Mouse (Mus musculus) liver, embryonic 11.5 days (tissue): ENCODE measurements around the gene Gipc2. TPM values are rescaled to one million over a fixed set of nuclear protein-coding genes. Genes with fewer than 3 reads are reported as not detected.

Experiments
- ATAC-seq: fragments of 200-750 bp; cut with Nextera tagmentation; replicated peaks from 2 replicates; pipeline ENCODE4 v1.8.0; 2017; ENCODE audit warnings: moderate number of reproducible peaks, mild to moderate bottlenecking, moderate TSS enrichment, moderate library complexity; ENCODE audit not compliant: low FRiP score
- DNase-seq: peaks from one replicate; pipeline ENCODE4 v3.0.0-alpha.2; 2017; ENCODE audit warnings: low spot score
- H3K27ac ChIP-seq: fragments of 300-500 bp; sonication (generic); 2 replicates; pipeline ENCODE4 v1.5.1; 2014; ENCODE audit warnings: mild to moderate bottlenecking, low read depth, low read length, control low read depth
- H3K27me3 ChIP-seq: fragments of 300-500 bp; sonication (generic); replicated peaks from 2 replicates; pipeline ENCODE4 v1.6.1; 2014; ENCODE audit warnings: low read length, mixed read lengths; ENCODE audit not compliant: control insufficient read depth, insufficient read depth
- H3K36me3 ChIP-seq: fragments of 300-500 bp; sonication (generic); 2 replicates; pipeline ENCODE4 v1.6.1; 2014; ENCODE audit warnings: mild to moderate bottlenecking, low read length, moderate library complexity, mixed read lengths; ENCODE audit not compliant: control insufficient read depth, insufficient read depth
- H3K4me1 ChIP-seq: fragments of 300-500 bp; sonication (generic); replicated peaks from 2 replicates; pipeline ENCODE4 v1.6.1; 2014; ENCODE audit warnings: low read length, mixed read lengths; ENCODE audit not compliant: control insufficient read depth, insufficient read depth
- H3K4me2 ChIP-seq: fragments of 300-500 bp; sonication (generic); 2 replicates; pipeline ENCODE4 v1.6.1; 2014; ENCODE audit warnings: mild to moderate bottlenecking, control low read depth, moderate library complexity
- H3K4me3 ChIP-seq: fragments of 300-500 bp; sonication (generic); 2 replicates; pipeline ENCODE4 v1.5.1; 2014; ENCODE audit warnings: low read depth, low read length, control low read depth
- H3K9ac ChIP-seq: fragments of 300-500 bp; sonication (generic); 2 replicates; pipeline ENCODE4 v1.6.1; 2014; ENCODE audit warnings: low read depth, low read length, control low read depth
- H3K9me3 ChIP-seq: fragments of 300-500 bp; sonication (generic); 2 replicates; pipeline ENCODE4 v1.6.1; 2016; ENCODE audit warnings: low read length, inconsistent platforms, mixed read lengths; ENCODE audit not compliant: control insufficient read depth
- WGBS: fragments of 180-500 bp; shearing (Covaris S2); extraction: QIAGEN DNeasy Blood & Tissue Kit; methylation state at CpG from one replicate; pipeline ENCODE4 v1.1.7; 2014; 5-methylcytosine and 5-hydroxymethylcytosine counted together
- polyA plus RNA-seq: library from polyadenylated mRNA; unstranded; fragments of >200 nt; fragmentation: Nextera tagmentation; extraction: Ambion mirVana; gene quantifications from 2 replicates; pipeline ENCODE4 v1.2.1, GENCODE M21; 2014

The Gipc2 gene
- polyA plus RNA-seq, 1 experiment from 2014 or later: 12.1 TPM

DNA sequence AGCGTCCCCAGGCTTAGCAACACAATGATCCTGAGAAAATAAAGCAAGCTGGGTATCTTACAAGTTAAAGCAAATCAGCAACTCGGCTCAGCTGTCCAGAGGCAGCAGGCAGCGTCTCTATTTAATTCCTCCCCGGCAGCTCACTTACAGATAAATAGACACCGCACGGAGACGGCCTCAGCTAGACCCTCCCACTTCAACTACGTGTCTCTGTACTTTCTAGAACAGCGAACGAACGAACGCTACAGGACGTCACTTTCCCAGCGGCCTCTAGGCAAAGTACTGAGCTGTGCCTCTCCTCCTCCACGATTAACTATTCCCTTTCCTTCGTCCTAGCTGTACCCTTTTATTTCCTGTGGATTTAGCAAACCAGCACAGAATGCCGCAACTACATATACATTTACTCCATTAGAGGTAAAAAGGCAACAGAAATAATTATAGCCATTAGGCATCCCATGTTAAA, 27.6 kb upstream of the Gipc2 start:
- Histone ChIP-seq H3K4me1 (peaks cover 21% of the 10 kb centered on the region), H3K36me3 (no peaks in the 10 kb centered on the region), H3K4me2 (peak overlapping the region; percentile 73), H3K9ac (peak overlapping the region; percentile 83), H3K27ac (peak overlapping the region; percentile 93), H3K9me3 (no peaks in the 10 kb centered on the region), H3K27me3 (no peaks in the 10 kb centered on the region), H3K4me3 (peak overlapping the region; percentile 70)
- peak; percentile 81 for DNase-seq
- under 1% methylated on average over 17 of the region's 17 CpGs for WGBS
- peak; percentile 96 for ATAC-seq

DNA sequence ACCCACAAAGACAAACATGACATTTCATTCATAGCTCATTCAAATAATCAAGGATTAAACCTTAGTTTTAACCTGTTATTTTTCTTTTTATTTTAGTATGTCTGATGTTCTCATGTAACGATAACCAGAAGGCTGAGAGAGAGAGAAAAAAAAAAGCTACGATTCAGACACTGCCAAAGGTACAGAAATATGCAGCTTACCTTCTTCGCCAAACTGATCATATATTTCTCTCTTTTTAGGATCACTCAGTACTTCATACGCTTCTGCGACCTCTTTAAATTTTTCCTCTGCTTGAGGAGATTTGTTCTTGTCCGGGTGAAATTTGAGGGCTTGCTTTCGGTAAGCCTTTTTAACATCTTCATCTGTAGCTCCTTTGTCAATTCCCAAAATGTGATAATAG, 27.1 kb upstream of the Gipc2 start:
- no peaks in the 10 kb centered on the region for H3K27me3 ChIP-seq
- peak overlapping the region; percentile 73 for H3K4me2 ChIP-seq
- DNase-seq (no peak), ATAC-seq (no peak)
- peak overlapping the region; percentile 83 for H3K9ac ChIP-seq
- H3K27ac ChIP-seq: peak overlapping the region; percentile 93
- 6% methylated on average over 7 of the region's 7 CpGs for WGBS
- H3K4me3 ChIP-seq: peak overlapping the region; percentile 70
- H3K4me1 ChIP-seq: peaks cover 22% of the 10 kb centered on the region
- no peaks in the 10 kb centered on the region for H3K9me3 ChIP-seq
- no peaks in the 10 kb centered on the region for H3K36me3 ChIP-seq

DNA sequence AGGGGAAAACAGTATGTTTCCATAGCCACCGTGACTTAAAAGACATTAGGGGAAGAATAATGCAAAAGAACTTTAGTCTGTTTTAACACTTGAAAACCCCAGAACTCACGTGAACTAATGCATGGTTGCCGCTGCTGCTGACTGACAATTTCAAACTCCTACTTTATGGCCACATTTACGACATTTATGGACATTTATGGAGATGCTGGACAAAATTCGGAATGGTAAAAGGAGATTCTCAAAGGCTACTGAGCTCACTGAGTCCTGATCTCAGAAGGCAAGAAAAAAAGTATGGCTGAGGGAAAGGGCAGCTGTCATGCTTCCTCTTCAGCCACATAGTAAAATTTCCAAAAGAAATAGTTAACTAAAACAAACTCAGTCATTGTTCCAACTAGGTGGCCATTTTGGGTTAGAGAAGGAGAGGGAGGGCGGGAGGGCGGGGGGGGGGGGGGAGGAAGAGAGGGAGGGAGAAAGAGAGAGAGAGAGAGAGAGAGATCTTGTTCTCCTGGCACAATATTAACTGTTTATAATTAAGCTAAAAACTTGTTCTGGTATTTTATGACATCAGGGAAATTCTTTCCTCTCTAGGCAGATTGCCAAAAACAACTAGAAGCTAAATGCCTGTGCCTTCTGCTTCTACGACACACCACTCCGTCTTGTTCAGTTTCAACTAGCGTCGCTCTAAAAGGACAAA, 26.4 kb upstream of the Gipc2 start:
- ATAC-seq (no peak), DNase-seq (no peak)
- Histone ChIP-seq H3K27me3 (no peaks in the 10 kb centered on the region), H3K4me1 (peaks cover 20% of the 10 kb centered on the region), H3K4me2 (peak overlapping the region; percentile 70), H3K4me3 (peak overlapping the region; percentile 68), H3K9me3 (no peaks in the 10 kb centered on the region), H3K27ac (peak overlapping the region; percentile 73), H3K36me3 (no peaks in the 10 kb centered on the region), H3K9ac (peak overlapping the region; percentile 69)
- WGBS: 25% methylated on average over 9 of the region's 11 CpGs

DNA sequence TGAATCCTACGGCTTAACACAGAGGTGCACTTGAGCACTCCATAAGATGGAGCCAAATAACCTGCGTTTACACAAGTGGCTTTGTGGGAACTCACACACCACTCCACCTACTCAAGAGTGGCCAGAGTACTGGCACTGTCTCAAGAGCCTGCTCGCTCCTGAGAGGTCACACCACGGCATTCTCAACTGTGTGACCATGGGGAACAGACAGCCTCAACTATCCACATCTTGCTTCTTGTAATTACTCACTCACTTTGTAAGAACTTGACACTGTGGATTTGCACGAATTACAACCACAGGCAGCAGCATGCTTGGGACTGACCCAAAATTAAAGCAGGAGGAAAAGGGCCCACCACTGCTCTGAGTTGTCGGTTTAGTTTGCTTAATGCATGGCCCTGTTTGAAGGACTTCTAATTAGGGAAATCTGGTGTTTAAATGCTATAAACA, 25.8 kb upstream of the Gipc2 start:
- Histone ChIP-seq H3K4me2 (peak overlapping the region; percentile 70), H3K4me1 (peaks cover 16% of the 10 kb centered on the region), H3K4me3 (peak overlapping the region; percentile 68), H3K9ac (peak overlapping the region; percentile 69), H3K9me3 (no peaks in the 10 kb centered on the region), H3K36me3 (no peaks in the 10 kb centered on the region), H3K27me3 (no peaks in the 10 kb centered on the region), H3K27ac (peak overlapping the region; percentile 73)
- WGBS: 12% methylated on average over 6 of the region's 6 CpGs
- DNase-seq: peak; percentile 49
- ATAC-seq: peak; percentile 61

DNA sequence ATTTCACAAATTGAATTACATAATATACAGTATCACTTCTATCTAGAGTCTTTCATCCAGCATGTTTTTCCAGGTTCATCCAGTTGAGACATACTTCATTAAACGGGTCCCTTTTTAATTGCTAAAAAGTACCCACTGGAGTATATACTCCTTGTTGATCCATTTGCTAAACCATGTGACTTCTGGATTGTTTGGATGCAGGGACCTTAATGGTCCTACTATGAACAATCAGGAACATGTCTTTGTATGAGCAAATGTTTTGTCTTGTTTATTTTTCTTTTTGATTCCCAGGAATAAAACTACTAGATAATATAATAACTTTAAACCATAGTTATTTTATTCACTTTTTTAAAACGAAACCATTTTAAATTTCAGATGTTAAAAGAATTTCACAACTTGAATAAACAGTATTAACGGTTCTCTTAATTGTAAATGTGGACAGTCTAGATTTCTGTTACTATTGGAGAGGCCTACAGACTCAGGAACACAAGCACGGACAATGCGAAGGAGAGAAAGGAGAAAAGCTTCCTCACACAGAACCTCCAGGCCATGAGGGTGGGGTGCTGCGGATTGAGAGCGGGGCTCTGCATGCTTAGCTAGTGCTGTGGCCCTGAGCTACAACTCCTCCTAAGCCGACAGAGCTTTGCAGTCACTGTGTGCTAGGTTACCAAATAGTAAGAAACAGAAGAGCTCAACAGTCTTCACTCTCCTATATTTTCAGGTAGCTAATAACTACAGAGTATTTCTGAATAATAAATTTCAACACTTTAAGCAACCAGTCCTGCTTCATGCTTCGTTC, 24.8 kb upstream of the Gipc2 start:
- H3K4me2 ChIP-seq: peak overlapping the region; percentile 70
- 0 out of 2 replicates have a peak overlapping the region, but pooled peaks have one; percentile 52 for H3K27ac ChIP-seq
- peak overlapping the region; percentile 68 for H3K4me3 ChIP-seq
- no peak for DNase-seq
- H3K9ac ChIP-seq: peak overlapping the region; percentile 64; the same call in 1 of the 2 replicates
- H3K4me1 ChIP-seq: peaks cover 16% of the 10 kb centered on the region
- 63% methylated on average over 9 of the region's 9 CpGs for WGBS
- H3K36me3 ChIP-seq: peaks cover 7% of the 10 kb centered on the region; the same call in 1 of the 2 replicates
- no peaks in the 10 kb centered on the region for H3K27me3 ChIP-seq
- H3K9me3 ChIP-seq: no peaks in the 10 kb centered on the region
- 0 out of 2 replicates have a peak, but pooled peaks have one; percentile 13 for ATAC-seq

DNA sequence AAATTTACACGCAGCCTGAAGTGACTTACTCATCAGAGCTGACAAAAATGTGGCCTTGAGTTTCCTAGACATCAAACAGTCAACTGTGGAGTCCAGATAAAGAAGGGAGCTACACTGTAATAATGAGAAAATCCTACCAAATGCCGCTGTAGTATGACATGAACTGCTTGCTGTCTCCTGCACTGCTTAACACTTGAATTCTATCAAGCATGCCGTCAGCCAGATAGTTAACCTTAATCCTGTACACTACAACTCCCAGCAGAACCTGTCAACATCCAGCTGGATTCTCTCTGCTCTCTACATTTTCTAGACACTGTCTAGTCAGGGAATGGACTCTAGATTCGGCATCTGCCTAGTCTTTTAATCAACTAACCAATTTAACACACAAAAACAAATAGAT, 23.3 kb upstream of the Gipc2 start:
- ATAC-seq (no peak), DNase-seq (no peak)
- peak overlapping the region; percentile 39 for H3K4me2 ChIP-seq
- no peaks in the 10 kb centered on the region for H3K9me3 ChIP-seq
- no peaks in the 10 kb centered on the region for H3K27me3 ChIP-seq
- WGBS: 56% methylated on average over 4 of the region's 4 CpGs
- H3K4me3 ChIP-seq: no peak overlapping the region
- peaks cover 7% of the 10 kb centered on the region; the same call in 1 of the 2 replicates for H3K36me3 ChIP-seq
- H3K4me1 ChIP-seq: peaks cover 16% of the 10 kb centered on the region
- no peak overlapping the region for H3K9ac ChIP-seq
- no peak overlapping the region for H3K27ac ChIP-seq

DNA sequence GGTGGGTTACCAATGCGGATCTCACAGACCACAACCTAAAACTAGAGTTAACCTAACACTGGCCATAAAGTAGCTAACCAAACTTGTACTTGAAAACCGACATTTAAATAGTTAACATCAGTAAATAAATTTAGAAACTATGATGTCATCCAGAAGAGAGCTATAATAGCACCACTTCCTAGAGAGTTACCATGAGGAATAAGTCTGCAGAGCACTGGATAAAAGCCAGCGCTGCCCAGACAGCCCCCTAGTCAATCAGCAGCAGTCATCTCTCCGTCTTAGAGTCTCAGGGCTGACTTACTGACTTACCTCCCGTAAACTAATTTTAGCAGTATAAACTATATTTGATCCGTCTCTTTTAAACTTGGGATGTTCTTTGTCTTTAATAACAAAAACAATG, 20.1 kb upstream of the Gipc2 start:
- Histone ChIP-seq H3K27ac (no peak overlapping the region), H3K27me3 (no peaks in the 10 kb centered on the region), H3K4me1 (peaks cover 15% of the 10 kb centered on the region), H3K9ac (no peak overlapping the region), H3K36me3 (peaks cover 15% of the 10 kb centered on the region), H3K4me2 (no peak overlapping the region), H3K4me3 (no peak overlapping the region), H3K9me3 (no peaks in the 10 kb centered on the region)
- DNase-seq (no peak), ATAC-seq (no peak)
- WGBS: 81% methylated on average over 6 of the region's 6 CpGs

DNA sequence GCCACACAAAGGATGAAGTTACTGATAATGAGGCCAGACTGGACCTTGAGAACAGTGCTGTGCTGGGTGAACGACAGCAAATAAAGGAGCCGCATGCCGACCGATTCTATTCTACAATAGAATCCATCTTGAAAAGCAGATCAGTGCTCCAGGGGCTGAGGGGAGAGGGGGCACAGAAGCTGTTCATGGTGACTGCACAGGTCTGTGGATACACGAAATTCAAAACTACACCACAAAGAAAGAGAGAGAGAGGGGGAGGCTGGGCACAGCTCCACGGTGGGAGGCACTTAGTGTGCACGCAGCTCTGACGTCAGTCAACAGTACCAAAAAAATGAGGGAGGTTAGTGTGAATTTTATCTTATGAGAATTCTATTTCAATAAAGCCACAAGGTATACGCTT, 17.5 kb upstream of the Gipc2 start:
- Histone ChIP-seq H3K4me3 (no peak overlapping the region), H3K9me3 (no peaks in the 10 kb centered on the region), H3K27ac (no peak overlapping the region), H3K4me1 (no peaks in the 10 kb centered on the region), H3K27me3 (no peaks in the 10 kb centered on the region), H3K36me3 (peaks cover 15% of the 10 kb centered on the region), H3K9ac (no peak overlapping the region), H3K4me2 (no peak overlapping the region)
- 85% methylated on average over 9 of the region's 9 CpGs for WGBS
- ATAC-seq: no peak
- DNase-seq: no peak
